Mouse (Mus musculus): ENCODE results near the gene Tmem106b.

- TF ChIP-seq CTCF (IDR thresholded peaks at IDR 0.05; ENCODE audit: control insufficient read depth, insufficient read depth, low read length) (no peak), POLR2A (IDR thresholded peaks at IDR 0.05; ENCODE audit: borderline replicate concordance, control insufficient read depth, low read depth, low read length) (no peak)
Measured at GRCm38 (mm10) chr6:13052408-13053200, 17.0 kb upstream of the Tmem106b start.
